Mouse (Mus musculus): Measurements from ENCODE around the gene Sox21.
A peak's percentile ranks its signal among the peaks of the same experiment; 100 is the strongest.

Gene Sox21

DNA sequence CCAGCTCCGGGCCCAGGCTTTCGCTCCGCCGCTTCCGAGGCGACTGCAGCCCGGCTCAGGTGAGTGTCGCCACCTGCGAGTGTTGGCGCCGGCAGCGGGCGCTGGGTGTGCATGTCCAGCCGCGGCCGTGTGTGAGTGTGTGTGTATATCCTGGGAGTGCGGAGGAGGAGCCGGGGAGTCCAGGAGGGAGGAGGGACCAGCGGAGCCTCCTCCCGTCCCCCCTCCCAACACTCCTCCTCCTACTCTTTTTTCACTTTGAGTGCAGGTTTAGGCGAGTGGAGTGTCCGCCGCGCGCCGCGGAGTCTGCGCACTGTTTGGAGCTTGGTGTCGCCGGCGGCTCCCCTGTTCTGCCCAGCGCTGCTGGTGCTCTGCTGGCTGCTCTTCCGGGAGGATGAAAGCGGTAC lies at the start of gene Sox21:
Sox21 (minus strand) TSS at position 145 of the 404 bp plus-strand sequence.
- peak; percentile 2 for DNase-seq (ENCODE audit: extremely low read depth, low read depth, low spot score)

DNA sequence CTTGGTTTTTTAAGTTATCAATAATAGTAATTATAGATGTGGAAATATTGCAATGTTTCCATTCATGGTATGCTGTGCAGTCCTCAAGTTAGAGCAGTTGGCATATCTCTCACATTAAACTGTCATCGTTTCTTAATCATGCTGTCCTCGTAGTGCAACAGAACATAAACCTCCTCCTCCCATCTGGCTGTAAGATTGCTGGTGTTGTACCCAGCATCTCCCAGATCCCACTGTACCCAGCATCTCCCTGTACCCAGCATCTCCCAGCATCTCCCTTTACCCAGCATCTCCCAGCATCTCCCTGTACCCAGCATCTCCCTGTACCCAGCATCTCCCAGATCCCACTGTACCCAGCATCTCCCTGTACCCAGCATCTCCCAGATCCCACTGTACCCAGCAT lies 49.3 kb upstream of the Sox21 start:
- DNase-seq (ENCODE audit: extremely low read depth, low read depth, low spot score): no peak

DNA sequence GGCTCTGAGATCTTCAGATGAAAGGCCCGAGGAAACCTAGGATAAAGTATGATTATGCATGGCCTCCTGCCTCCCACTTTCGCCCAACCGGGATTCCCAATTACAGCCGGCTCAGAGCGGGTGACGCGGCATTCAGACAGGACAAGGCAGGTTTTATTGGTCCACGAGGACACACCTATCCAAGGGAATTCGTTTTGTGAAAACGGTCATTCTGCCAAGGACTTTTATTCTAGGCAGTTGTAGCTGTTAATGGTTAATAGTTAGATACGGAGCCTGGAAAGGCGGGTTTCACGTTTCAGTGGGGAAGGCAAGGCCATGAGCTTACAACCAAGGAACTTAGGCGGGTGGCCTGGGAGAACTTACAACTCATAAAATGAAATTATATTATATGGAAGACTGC lies 46.1 kb upstream of the Sox21 start:
- DNase-seq (ENCODE audit: extremely low read depth, low read depth, low spot score): no peak

DNA sequence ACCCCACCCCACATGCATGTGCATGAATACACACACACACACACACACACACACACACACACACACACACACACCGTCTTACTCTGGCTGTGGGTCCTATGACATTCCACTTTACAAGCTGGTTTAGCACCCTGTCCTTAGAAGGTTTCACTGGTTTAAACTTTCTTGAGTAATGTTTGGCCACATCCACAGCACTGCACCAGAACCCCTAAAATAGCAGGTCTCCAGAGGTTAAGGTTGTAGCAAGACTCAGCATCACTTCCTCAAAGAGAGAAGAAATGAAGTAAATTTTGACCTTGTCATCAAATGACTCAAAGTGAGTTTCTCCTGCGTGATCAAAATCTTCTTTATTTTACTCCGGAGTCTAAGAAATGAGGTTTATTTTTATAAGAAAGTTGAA lies 45.4 kb upstream of the Sox21 start:
- no peak for DNase-seq (ENCODE audit: extremely low read depth, low read depth, low spot score)

DNA sequence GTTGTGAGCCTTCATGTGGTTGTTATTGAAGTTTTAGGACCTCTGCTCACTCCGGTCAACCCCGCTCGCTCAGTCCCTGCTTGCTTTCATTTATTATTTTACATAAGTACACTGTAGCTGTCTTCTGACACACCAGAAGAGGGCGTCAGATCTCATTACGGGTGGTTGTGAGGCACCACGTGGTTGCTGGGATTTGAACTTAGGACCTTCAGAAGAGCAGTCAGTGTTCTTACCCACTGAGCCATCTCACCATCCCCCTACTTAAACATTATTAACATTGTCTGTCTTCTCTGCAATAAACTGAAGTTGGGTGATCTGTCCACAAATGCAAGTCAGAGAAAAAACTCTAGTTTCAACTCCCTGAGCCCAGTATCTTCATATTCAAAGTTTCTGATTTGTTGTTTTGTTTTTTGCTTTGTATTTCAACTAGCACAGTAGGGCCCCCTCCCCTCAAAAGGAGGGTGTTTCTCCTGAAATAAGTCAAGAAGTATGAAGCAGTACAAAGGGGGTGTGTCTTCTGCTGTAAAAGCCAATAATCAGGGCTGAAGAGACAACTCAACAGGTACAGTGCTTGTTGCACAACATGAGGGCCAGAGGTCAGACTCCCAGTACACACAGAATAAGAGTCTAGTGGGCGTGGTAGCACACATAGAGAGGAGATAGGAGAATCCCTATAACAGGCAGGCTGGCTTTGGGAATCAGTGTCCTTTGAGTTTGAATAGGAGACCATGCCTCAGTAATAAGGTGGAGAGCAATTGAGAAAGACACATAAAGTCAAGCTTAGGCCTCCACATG lies 41.1 kb upstream of the Sox21 start:
- DNase-seq (ENCODE audit: extremely low read depth, low read depth, low spot score): no peak

DNA sequence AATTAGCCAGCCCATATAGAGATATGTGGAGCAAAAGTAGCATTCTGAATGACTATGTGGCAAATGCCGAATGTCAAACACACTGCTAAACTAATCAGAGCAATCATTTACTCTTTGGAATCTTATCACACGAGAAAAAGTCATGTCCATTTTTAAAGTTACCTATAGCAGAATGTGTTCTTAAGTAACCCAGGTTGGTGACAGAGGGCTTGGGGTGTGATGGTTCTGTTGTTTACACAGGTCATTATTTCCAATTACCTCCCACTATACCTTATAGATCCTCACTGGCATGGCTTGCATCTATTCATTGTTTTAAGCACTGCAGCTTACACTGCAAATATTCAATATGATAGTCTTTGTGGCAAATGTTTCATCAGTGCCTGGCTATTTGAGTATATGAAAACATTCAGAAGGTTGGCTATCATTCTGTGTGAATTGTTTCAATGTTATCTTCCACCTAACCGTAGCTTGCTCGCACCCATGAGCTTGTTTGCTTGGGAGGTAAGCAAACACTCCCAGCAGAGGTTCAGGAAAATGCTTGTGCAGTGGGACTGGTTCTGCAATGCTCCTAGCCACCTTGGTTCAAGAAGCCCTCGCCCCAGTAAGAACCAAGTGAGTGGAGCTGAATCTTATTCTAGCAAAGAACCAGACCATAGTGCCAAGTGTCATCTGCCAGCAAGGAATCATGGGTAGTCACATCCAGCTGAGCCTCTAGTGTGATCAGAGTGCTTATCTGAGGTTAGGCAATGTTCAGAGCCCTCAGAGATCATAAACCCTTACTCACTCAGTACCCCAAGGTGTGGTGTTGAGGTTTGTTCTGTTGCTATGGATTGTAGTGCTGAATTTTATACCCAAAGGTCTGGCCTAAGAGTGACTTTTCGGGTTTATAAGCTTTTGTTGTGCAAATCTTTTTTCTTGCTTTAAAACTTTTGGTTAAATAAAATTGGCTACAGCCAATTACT lies 36.0 kb upstream of the Sox21 start:
- no peak for DNase-seq (ENCODE audit: extremely low read depth, low read depth, low spot score)

DNA sequence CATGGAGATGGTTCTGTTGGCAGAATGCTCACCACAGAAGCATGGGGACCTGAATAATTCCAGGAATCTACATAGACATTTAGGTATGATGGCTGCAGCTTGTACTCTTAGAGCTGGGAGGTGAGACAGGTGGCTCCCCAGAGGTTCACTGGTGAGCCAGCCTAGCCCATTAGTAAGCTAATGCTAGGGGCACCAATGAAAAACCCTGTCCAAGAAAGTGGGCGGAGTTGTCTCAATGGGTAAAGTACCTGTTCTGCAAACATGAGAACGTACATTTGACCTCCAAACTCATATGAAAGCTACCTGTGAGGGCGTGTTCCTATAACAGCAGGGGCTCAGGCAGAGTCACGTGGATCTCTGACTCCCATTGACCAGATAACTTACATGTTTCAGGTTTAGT lies 32.0 kb upstream of the Sox21 start:
- no peak for DNase-seq (ENCODE audit: extremely low read depth, low read depth, low spot score)

DNA sequence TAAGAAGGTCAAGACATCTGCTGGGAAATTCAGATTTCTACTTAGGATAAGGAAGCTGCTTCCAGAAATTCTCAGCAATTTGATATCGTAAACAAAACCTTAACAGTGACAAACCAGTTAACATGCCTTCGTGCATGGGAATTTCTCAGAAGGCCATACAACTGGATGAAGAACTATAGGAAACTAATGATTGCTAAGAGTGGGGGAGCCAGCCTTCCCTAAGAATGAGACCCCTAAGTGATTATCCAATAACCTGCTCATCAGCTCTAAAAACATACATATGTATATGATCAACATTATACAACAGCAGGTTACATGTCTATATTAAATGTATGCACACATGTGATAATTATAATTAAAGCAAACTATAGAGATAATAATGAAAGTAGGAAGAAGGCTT lies 29.8 kb upstream of the Sox21 start, which contains the start of gene Gm9376:
Gm9376 (plus strand) TSS at position 301 of the 400 bp plus-strand sequence.
- no peak for DNase-seq (ENCODE audit: extremely low read depth, low read depth, low spot score)

DNA sequence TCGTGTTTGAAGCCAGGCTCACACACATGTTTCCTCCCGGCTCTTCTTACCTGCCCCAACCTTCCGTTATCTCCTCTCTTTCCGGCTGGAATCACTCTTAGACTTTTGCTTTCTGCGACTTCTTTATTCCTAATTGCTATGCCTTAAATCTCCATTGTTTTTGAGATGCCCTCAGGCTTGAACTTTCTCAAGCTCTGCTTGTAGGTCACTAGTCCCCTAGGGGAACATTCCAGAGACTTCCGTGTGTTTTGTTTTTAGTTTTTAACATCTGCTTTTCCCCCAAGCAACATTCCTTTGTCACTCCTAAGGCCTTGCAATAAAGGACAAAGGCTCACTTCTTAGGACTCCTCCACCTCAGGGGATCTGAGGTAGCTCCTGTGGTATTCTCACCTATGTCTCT lies 16.6 kb upstream of the Sox21 start:
- no peak for DNase-seq (ENCODE audit: extremely low read depth, low read depth, low spot score)

DNA sequence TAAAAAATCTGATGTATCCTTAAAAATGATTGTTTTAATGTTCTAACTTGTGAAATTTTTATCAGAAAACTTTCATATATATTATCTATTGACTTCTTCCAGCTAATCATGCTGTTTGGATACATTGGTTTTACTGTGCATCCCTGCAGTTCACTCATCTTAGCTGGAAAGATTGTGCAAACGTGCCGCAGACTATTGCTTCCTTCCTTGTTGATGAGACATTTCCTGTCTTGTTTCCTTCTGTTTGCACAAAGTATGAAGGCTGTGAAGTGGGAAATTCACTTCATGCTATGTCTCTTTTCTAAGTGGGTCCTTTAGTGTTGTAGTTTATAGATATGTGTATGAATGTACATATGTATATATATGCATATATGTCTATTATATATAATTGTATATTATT lies 4.6 kb upstream of the Sox21 start:
- DNase-seq (ENCODE audit: extremely low read depth, low read depth, low spot score): no peak

DNA sequence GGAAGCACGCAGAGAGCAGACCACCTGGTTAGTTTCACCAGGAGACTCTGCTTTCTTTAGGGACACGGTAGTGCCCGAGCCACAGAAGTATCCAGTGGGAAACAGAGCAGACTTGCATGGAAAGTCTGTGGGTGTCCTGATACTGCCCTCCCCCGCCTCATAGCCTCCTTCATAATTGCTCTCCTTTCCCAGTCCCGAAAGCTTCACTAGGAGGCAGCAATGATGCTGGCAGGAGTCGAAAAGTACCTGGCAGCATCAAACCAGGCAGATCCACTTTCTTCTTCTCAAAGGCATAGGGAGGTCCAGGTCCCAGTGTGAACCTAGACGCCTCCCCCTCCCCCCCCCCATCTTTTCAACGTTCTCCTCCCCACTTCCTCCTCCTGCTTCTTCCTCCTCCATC lies 2.5 kb upstream of the Sox21 start:
- no peak for DNase-seq (ENCODE audit: extremely low read depth, low read depth, low spot score)

DNA sequence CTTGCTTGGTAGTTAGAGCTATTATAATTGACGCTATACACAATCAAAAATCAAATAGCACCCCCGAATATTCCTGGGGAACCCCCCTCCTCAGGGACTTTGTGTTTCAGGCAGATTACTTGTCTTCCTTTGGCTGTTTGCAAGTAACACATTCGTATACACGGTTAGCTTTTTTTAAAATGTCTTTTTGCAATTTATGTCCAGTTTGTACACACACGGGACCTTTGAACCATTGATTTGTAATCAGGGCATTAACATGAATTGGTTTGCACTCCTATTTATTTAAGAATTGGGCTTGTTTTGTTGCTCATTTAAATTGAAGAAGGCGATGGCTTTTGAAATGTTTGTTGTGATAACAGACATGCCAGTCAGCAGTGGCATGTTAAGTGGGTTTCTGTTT lies 956 bp upstream of the Sox21 start:
- no peak for DNase-seq (ENCODE audit: extremely low read depth, low read depth, low spot score)

DNA sequence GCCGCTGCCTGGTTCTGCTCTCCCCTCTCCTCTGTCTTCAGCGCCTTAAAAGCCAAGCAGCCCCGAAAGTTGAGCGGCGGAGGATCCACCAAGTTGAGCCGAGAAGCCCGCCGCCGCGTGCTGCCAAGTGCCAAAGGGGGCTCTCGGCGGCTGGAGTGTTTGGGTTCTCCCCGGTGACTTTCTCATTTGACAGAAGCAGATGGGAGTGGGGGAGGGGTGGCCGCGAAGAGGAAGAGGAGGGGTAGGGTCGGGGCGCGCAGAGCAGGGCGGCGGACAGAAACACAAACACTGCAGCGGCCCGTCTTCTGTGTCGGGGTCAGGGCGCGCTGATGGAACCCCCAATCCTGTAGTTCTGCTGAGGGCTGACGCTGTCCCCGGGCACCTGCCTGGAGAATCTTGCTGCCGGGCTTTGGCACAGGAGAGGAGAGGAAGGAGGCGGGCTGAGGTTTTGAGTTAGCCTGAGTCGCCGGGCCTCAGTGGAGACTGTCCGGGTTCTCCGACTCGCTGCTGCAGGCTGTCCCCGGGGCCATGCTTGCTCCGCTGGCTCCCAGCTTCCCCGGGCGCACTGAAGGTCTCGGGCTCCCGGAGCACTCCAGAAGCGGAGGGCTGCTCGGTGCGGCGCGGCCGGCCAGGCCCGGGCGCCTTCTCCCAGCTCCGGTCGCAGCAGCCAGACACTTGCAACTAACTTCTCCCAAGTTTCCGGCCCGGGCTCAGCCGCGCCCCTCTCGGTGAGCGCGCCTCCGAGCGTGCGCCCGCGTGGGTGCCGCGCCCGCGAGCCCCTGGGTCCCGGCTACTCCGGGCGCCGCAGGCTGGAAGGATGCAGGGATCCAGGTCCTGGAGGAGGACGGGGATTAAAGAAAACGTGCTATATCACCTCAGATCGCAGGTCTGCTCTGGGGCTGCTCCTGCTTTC lies 601 bp downstream of the Sox21 start:
- no peak for DNase-seq (ENCODE audit: extremely low read depth, low read depth, low spot score)

DNA sequence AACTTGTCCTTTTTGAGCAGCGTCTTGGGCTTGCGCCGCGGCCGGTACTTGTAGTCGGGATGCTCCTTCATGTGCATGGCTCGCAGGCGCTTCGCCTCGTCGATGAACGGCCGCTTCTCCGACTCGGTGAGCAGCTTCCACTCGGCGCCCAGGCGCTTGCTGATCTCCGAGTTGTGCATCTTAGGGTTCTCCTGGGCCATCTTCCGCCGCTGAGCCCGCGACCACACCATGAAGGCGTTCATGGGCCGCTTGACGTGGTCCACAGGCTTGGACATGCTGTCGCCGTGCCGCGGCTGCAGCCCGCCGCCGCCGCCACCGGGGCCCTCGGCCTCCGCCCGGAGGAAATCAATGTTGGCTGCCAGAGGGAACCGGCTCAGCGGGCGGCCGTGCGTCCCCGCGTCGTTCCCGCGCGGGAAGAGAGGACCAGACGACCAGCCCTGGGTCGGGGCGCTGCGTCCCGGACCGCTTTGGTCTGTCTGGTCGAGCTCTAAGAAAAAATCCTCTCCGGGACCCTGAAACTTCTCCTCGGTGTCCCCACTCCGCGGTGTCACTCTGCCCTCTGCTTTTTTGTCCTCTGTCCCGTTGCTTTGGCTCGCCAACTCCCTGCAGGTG lies 1.4 kb downstream of the Sox21 start:
- DNase-seq (ENCODE audit: extremely low read depth, low read depth, low spot score): no peak

DNA sequence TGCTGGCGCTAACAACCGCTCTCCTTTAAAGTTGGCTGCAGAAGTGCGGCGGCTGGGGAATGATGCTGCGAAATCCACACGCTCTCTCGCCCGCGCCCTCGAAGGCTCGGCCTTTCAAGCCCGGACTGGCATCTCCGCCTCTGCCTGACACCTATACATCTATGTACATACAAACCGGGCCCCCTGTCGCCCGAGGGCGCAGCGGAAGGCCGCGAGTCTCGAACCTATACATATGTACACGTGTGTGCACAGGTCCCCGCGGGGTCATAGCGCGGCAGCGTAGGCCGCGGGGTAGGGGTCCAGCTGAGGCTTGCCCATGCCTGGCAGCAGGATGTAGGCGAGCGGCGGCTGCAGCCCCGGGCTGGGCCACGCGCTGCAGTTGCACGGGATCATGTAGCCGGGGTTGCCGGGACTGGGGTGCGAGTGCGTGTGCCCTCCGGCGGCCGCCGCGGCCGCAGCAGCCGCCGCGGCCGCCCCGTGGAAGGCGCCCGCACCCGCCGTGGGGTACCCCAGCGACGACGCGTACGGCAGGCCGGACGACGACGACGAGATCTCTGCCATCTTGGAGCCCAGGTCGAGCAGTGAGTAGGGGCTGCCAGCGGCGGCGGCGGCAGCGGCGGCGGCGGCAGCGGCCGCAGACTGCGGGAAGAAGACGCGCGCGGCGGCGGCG lies 2.2 kb downstream of the Sox21 start:
- DNase-seq (ENCODE audit: extremely low read depth, low read depth, low spot score): no peak

DNA sequence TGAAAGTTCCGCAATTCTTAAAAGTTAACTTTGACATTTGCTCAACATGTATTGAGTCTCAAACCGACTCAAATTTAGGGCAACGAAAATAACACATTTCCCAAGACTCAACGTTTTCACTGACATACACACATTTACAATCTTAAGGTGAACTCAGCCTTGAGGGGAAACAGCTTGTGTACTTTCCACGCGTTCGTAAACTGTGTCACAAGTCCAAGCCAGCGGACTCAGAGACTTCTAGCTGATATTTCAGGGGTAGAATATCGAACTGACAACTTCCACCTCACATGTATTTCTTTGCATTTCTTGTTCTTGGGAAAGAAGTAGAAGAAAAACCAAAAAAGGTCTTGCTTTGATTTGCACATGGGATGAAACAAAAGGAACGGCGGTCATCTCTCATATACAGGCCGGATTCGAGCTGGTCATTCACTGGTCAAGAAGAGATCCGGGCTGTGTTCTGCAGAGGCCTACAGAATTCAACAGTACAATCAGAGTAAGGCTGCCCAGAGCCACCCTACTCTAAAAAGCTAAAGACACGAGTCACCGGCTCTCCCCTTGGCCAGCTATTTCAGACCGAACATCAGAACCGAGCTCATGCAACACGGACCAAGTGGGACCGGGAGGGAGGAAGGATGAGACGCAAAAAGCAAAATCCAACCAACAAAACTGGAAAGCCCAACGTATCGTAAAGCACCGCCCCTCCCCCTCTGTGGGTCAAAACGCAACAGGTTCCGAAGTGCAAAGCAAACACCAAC lies 2.9 kb downstream of the Sox21 start:
- no peak for DNase-seq (ENCODE audit: extremely low read depth, low read depth, low spot score)

DNA sequence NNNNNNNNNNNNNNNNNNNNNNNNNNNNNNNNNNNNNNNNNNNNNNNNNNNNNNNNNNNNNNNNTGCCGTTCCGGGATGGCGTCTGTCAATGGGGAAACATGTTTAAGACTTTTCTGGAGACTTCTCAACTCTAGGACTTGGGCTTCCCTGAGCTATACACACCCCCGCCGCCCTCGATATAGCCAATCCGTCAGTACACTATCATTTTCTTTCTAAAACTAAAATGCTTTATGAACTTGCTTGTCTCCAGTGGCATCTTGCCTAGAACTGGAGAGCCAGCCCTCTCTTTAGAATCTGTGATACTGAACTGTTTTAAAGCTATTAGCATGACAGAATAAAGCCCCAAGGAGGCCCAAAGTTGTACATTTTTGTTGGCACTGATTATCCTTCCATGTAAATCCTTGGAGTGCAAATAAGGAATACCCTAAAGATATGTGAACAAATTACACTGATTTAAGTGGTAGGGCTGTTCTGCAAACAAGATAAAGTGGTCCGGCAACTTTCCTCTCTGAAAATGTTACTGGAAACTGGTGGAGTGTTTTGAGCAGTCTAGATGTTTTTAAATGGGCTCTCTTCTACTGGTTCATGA lies 4.4 kb downstream of the Sox21 start:
- DNase-seq (ENCODE audit: extremely low read depth, low read depth, low spot score): no peak

DNA sequence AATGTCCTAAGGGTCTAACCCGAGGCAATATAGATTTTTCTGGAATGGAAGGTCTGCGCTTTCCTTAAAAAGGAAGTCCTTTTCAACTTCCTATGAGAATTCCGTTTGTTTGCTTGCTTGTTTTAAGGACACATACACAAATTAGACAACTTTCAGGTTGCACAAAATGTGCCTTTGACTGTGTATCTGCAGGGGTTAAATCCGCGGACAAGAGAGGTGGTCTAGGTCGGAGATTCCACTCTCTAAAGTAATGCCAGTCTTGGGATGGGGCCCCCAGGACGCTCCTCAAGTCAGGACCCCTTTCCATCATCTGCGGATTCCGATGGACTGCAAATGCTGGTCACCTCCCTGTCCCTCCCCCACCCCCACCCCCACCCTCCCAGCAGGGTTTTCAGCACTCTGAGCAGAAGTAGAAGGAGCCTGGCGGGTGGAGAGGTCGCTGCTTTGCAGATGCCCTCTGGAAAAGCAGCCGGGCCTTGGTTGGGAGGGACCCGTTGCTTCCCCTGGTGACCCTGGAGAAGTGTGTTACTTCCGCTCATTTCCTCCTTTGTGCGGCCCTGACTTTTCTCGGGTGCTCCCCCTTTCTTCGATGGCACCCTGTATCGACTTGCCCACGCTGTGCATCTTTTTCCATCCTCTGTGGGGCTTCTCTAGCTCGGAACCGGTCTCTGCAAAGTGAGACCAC lies 10.2 kb downstream of the Sox21 start:
- DNase-seq (ENCODE audit: extremely low read depth, low read depth, low spot score): no peak
